Mouse (Mus musculus) MEL (cell line): ENCODE measurements at regions not wholly inside any gene's neighbourhood (a gene's known extent, or its start where the extent isn't known, plus 50 kb on each side); places are given as distances from the start of the nearest gene placed in this dataset.

Experiments
- EP300 ChIP-seq, 2 experiments: IDR thresholded peaks; 2 replicates each; pipeline ENCODE4 v1.6.1; 2011; ENCODE audit warnings: improper control_type of control experiment in 2 of 2, low read length in 2 of 2, low read depth in 1 of 2, mild to moderate bottlenecking in 1 of 2
- GABPA ChIP-seq: IDR thresholded peaks from 2 replicates; pipeline ENCODE4 v1.6.1; 2012; ENCODE audit warnings: low read depth, mild to moderate bottlenecking, inconsistent platforms, low read length, improper control_type of control experiment, moderate library complexity
- SIN3A ChIP-seq: IDR thresholded peaks from 2 replicates; pipeline ENCODE4 v1.6.1; 2012; ENCODE audit warnings: low read length, improper control_type of control experiment, inconsistent platforms
- ZMIZ1 ChIP-seq: IDR thresholded peaks from 2 replicates; pipeline ENCODE4 v1.6.1; 2012; ENCODE audit warnings: low read depth, mild to moderate bottlenecking, inconsistent platforms, low read length, improper control_type of control experiment, moderate library complexity

- TF ChIP-seq ZMIZ1 (no peak), SIN3A (no peak), EP300 (IDR thresholded peaks at IDR 0.05; ENCODE audit: low read depth in 1 of 2, low read length in 2 of 2) (0 out of 4 replicates have a peak, but pooled peaks have one; percentile 6 to 17), GABPA (no peak)
These were observed 218.6 kb downstream of the Uaca start for GRCm38 (mm10) chr9:61012771-61013540.
